Mouse (Mus musculus) CD4-positive naive resting alpha-beta T cell, adult 76 days (primary cell): ENCODE data around the gene Cenpx. TPM values are rescaled to one million over a fixed set of nuclear protein-coding genes. Genes with fewer than 3 reads are reported as not detected.

Experiments used
- total RNA-seq: library from RNA; stranded (reverse); gene quantifications from one replicate; pipeline ENCODE4 v1.2.4, GENCODE M21; 2023

Cenpx gene
- total RNA-seq: 18.0 TPM

GRCm38 (mm10) chr11:120713580-120714518 is at the start of gene Cenpx, which contains the start of gene Lrrc45:
Cenpx (minus strand) TSS chr11:120713738.
Lrrc45 (plus strand) TSS chr11:120713925.

GRCm38 (mm10) chr11:120762672-120763041 is 49.1 kb upstream of the Cenpx start, which contains the start of gene Hmga1b:
Hmga1b (plus strand) TSS chr11:120762794.

GRCm38 (mm10) chr11:120731858-120732680 is 18.5 kb upstream of the Cenpx start, which contains the start of gene Cbr2:
Cbr2 (minus strand) TSS chr11:120732114.

GRCm38 (mm10) chr11:120727169-120727527 is 13.6 kb upstream of the Cenpx start, which contains the start of gene Dcxr:
Dcxr (minus strand) TSS chr11:120727281.

GRCm38 (mm10) chr11:120721124-120722066 is 7.9 kb upstream of the Cenpx start, which contains the start of gene Rac3:
Rac3 (plus strand) TSS chr11:120721470.

GRCm38 (mm10) chr11:120672687-120673593 is 40.6 kb downstream of the Cenpx start, which contains the start of gene Aspscr1:
Aspscr1 (plus strand) TSS chr11:120672973.

GRCm38 (mm10) chr11:120661076-120661460 is 52.5 kb downstream of the Cenpx start, which contains the start of gene Notum:
Notum (minus strand) TSS chr11:120661175.

Other genes starting within 250 kb of the Cenpx start
- gene Arl16, start 246.1 kb downstream of the Cenpx start, total RNA-seq: 12.6 TPM
- gene Mrpl12, start 229.1 kb downstream of the Cenpx start, total RNA-seq: 32.6 TPM
- 9.1 TPM for gene Slc25a10, start 221.9 kb downstream of the Cenpx start, total RNA-seq
- gene Gcgr, start 183.0 kb downstream of the Cenpx start, total RNA-seq: not detected
- 37.9 TPM for gene Mcrip1, start 164.0 kb downstream of the Cenpx start, total RNA-seq
- not detected for gene Ppp1r27, start 162.6 kb downstream of the Cenpx start, total RNA-seq
- 114 TPM for gene P4hb, start 140.5 kb downstream of the Cenpx start, total RNA-seq
- 372 TPM for gene Arhgdia, start 132.1 kb downstream of the Cenpx start, total RNA-seq
- 104 TPM for gene Alyref, start 115.4 kb downstream of the Cenpx start, total RNA-seq
- 57.5 TPM for gene Anapc11, start 115.3 kb downstream of the Cenpx start, total RNA-seq
- 6.0 TPM for gene Npb, start 105.3 kb downstream of the Cenpx start, total RNA-seq
- 152 TPM for gene Pcyt2, start 95.8 kb downstream of the Cenpx start, total RNA-seq
- gene Sirt7, start 88.5 kb downstream of the Cenpx start, total RNA-seq: 96.6 TPM
- gene Mafg, start 80.1 kb downstream of the Cenpx start, total RNA-seq: 53.1 TPM
- 2.8 TPM for gene Pycr1, start 70.0 kb downstream of the Cenpx start, total RNA-seq
- gene Myadml2, start 65.6 kb downstream of the Cenpx start, total RNA-seq: not detected
- gene Notum, start 52.6 kb downstream of the Cenpx start, total RNA-seq: not detected
- 106 TPM for gene Aspscr1, start 40.8 kb downstream of the Cenpx start, total RNA-seq
- 31.1 TPM for gene Lrrc45, start 187 bp upstream of the Cenpx start, total RNA-seq
- 1.1 TPM for gene Rac3, start 7.7 kb upstream of the Cenpx start, total RNA-seq
- gene Dcxr, start 13.5 kb upstream of the Cenpx start, total RNA-seq: 3.0 TPM
- gene Cbr2, start 18.4 kb upstream of the Cenpx start, total RNA-seq: not detected
- gene Hmga1b, start 49.1 kb upstream of the Cenpx start, total RNA-seq: 22.0 TPM
- 12.3 TPM for gene Rfng, start 70.5 kb upstream of the Cenpx start, total RNA-seq
- gene Gps1, start 70.5 kb upstream of the Cenpx start, total RNA-seq: 56.1 TPM
- gene Dus1l, start 82.7 kb upstream of the Cenpx start, total RNA-seq: 51.9 TPM
- 142 TPM for gene Fasn, start 110.8 kb upstream of the Cenpx start, total RNA-seq
- 0.44 TPM for gene Ccdc57, start 219.1 kb upstream of the Cenpx start, total RNA-seq
- gene Slc16a3, start 234.7 kb upstream of the Cenpx start, total RNA-seq: 7.7 TPM